Mouse (Mus musculus): ENCODE measurements around the gene Usp24. TPM values are rescaled to one million over a fixed set of nuclear protein-coding genes. Genes with fewer than 3 reads are reported as not detected.

The Usp24 gene
- polyA plus RNA-seq, 1 experiment from 2014 or later: 7.2 TPM

GRCm38 (mm10) chr4:106293378-106294090, 22.5 kb upstream of the Usp24 start:
- no peak for ATAC-seq
- no peak for DNase-seq (ENCODE audit: low spot score)
- no peaks in the 10 kb centered on the region for H3K27me3 ChIP-seq (replicated peaks; ENCODE audit: control insufficient read depth, insufficient read depth, low read length)
- no peak overlapping the region for H3K4me2 ChIP-seq (ENCODE audit: low read length)
- no peak overlapping the region for H3K27ac ChIP-seq (ENCODE audit: low read depth, low read length)
- no peaks in the 10 kb centered on the region for H3K9me3 ChIP-seq (replicated peaks; ENCODE audit: control insufficient read depth, low read length)
- no peaks in the 10 kb centered on the region for H3K36me3 ChIP-seq (ENCODE audit: control insufficient read depth, insufficient read depth, low read length)
- no peak overlapping the region for H3K9ac ChIP-seq (ENCODE audit: low read length)
- H3K4me1 ChIP-seq (ENCODE audit: control insufficient read depth, insufficient read depth, low read length): no peaks in the 10 kb centered on the region
- WGBS: 88% methylated on average over 6 of the region's 6 CpGs
- H3K4me3 ChIP-seq (ENCODE audit: low read depth, low read length): no peak overlapping the region

DNA sequence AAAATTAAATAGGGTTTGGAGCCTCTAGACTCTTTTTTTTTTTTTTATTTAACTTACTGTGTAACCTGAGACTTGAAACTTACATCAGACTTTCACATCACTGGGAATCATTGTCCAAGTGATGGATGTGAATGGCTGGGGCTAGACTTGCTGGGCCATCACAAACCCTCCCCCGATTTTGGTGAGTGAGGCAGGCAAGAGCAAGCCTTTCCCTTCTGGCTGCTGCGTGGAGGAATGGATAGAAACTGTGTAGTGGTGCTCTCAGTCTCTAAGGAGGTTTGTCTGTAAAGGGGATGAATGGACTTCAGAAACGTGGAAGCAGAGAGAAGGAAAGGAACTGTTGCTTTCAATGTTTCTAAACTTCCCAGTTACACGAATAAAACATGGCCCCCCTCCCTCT, 20.3 kb upstream of the Usp24 start:
- DNase-seq (ENCODE audit: low spot score): no peak
- no peak for ATAC-seq
- no peak overlapping the region for H3K4me3 ChIP-seq (ENCODE audit: low read depth, low read length)
- H3K27ac ChIP-seq (ENCODE audit: low read depth, low read length): no peak overlapping the region
- no peak overlapping the region for H3K4me2 ChIP-seq (ENCODE audit: low read length)
- H3K27me3 ChIP-seq (replicated peaks; ENCODE audit: control insufficient read depth, insufficient read depth, low read length): no peaks in the 10 kb centered on the region
- WGBS: 76% methylated on average over 4 of the region's 4 CpGs
- no peaks in the 10 kb centered on the region for H3K36me3 ChIP-seq (ENCODE audit: control insufficient read depth, insufficient read depth, low read length)
- no peak overlapping the region for H3K9ac ChIP-seq (ENCODE audit: low read length)
- H3K4me1 ChIP-seq (ENCODE audit: control insufficient read depth, insufficient read depth, low read length): no peaks in the 10 kb centered on the region
- H3K9me3 ChIP-seq (replicated peaks; ENCODE audit: control insufficient read depth, low read length): no peaks in the 10 kb centered on the region

DNA sequence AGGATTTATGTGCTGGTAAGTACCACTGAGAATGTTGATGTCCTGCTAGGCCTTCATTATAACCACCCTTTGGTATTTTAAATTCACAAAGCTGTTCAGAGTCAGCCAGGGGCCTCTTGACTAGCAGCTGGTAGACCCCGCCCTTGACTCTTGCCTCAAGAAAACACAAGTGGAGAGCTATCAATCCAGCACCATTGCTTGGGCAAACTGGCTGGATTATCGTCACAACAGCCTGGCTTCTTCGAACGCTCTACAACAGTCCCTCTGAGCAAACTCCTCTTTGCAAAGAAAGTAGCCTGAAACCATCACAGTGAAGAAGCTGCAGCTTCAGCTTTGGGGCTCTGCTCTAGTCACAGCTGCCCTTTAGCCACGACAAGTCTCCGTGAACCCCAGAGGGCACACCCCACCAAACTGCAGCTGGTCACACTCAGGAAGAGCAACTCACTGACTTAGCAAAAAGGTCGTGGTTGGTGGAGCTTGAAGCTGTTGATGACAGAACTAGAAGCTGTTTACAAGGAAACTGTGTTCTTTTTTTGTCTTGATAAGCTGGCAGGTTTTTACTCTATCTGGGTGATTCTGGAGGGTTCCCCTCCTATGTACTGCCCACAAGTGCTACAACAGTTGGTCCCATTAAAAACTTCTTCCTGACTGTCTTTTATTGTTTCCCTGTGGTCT, 19.5 kb upstream of the Usp24 start:
- Histone ChIP-seq H3K36me3 (ENCODE audit: control insufficient read depth, insufficient read depth, low read length) (no peaks in the 10 kb centered on the region), H3K9me3 (replicated peaks; ENCODE audit: control insufficient read depth, low read length) (no peaks in the 10 kb centered on the region), H3K4me3 (ENCODE audit: low read depth, low read length) (no peak overlapping the region), H3K27ac (ENCODE audit: low read depth, low read length) (no peak overlapping the region), H3K9ac (ENCODE audit: low read length) (no peak overlapping the region), H3K27me3 (replicated peaks; ENCODE audit: control insufficient read depth, insufficient read depth, low read length) (no peaks in the 10 kb centered on the region), H3K4me2 (ENCODE audit: low read length) (no peak overlapping the region), H3K4me1 (ENCODE audit: control insufficient read depth, insufficient read depth, low read length) (no peaks in the 10 kb centered on the region)
- 90% methylated on average over 7 of the region's 7 CpGs for WGBS
- no peak for ATAC-seq
- DNase-seq (ENCODE audit: low spot score): no peak

DNA sequence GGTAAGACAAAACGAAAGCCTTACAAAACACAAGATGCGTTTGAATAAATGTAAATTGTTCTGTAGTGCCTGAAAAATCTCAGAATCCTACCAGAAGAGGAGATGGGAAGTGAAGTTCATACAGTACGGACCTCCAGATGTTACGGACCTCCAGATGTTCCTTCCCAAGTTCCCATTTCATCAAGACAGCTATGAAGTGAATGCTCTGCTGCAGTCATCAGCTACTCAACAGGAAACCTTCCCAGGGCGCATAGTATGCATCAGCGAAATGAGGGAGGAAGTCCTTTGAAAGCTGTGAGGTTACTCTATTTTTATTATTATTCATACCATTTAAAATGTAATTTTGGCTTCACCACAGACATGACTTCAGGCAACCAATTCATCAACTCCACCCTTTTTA, 14.7 kb upstream of the Usp24 start:
- H3K4me2 ChIP-seq (ENCODE audit: low read length): no peak overlapping the region
- H3K27me3 ChIP-seq (replicated peaks; ENCODE audit: control insufficient read depth, insufficient read depth, low read length): no peaks in the 10 kb centered on the region
- H3K9ac ChIP-seq (ENCODE audit: low read length): no peak overlapping the region
- no peak for DNase-seq (ENCODE audit: low spot score)
- no peak overlapping the region for H3K27ac ChIP-seq (ENCODE audit: low read depth, low read length)
- 90% methylated on average over 6 of the region's 6 CpGs for WGBS
- H3K4me1 ChIP-seq (ENCODE audit: control insufficient read depth, insufficient read depth, low read length): no peaks in the 10 kb centered on the region
- no peak for ATAC-seq
- H3K4me3 ChIP-seq (ENCODE audit: low read depth, low read length): no peak overlapping the region
- H3K9me3 ChIP-seq (replicated peaks; ENCODE audit: control insufficient read depth, low read length): no peaks in the 10 kb centered on the region
- no peaks in the 10 kb centered on the region for H3K36me3 ChIP-seq (ENCODE audit: control insufficient read depth, insufficient read depth, low read length)

DNA sequence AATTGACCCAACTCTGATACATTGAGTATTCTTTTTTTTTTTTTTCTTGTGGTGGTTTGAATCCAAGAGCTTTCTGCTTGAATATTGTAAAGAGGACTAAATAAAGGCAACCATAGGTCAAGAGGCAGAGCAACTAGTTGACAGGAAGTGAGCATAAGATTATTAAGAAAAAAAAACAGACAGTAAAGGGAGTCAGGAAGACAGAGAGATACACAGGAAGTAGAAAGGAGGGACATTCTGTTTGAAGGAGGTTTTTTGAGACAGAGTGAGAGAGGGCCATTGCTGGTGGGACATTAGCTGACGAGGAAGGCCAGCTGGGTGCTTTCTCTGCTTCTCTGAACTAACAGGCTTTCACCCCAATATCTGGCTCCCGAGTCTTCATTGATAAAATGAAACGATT, 7.9 kb upstream of the Usp24 start:
- H3K9ac ChIP-seq (ENCODE audit: low read length): no peak overlapping the region
- no peaks in the 10 kb centered on the region for H3K27me3 ChIP-seq (replicated peaks; ENCODE audit: control insufficient read depth, insufficient read depth, low read length)
- H3K36me3 ChIP-seq (ENCODE audit: control insufficient read depth, insufficient read depth, low read length): no peaks in the 10 kb centered on the region
- ATAC-seq: no peak
- 95% methylated on average over 3 of the region's 3 CpGs for WGBS
- no peak overlapping the region for H3K4me2 ChIP-seq (ENCODE audit: low read length)
- H3K4me1 ChIP-seq (ENCODE audit: control insufficient read depth, insufficient read depth, low read length): no peaks in the 10 kb centered on the region
- DNase-seq (ENCODE audit: low spot score): no peak
- 0 out of 2 replicates have a peak, but pooled peaks cover 3% of the 10 kb centered on the region for H3K9me3 ChIP-seq (replicated peaks; ENCODE audit: control insufficient read depth, low read length)
- H3K4me3 ChIP-seq (ENCODE audit: low read depth, low read length): no peak overlapping the region
- no peak overlapping the region for H3K27ac ChIP-seq (ENCODE audit: low read depth, low read length)

DNA sequence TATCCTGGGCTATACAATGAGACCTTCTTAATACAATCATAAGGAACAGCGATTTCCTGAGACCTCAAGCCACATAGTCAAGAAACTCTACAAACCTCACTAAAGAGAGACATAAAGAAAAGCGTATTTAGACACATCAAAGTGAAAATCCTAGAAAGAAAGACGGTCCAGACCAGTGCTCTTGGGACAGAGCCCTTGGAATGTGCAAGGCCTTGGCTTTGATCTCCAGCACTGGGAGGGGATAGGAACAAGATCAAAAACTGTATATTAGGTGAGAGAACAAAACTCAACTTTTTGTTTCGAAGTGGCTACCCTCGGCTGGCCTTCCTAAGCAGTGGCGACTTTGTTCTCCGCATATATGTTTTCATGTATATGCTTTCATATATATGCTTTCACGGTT, 3.4 kb upstream of the Usp24 start:
- Histone ChIP-seq H3K9ac (ENCODE audit: low read length) (no peak overlapping the region), H3K27ac (ENCODE audit: low read depth, low read length) (no peak overlapping the region), H3K4me1 (ENCODE audit: control insufficient read depth, insufficient read depth, low read length) (peaks cover 6% of the 10 kb centered on the region), H3K9me3 (replicated peaks; ENCODE audit: control insufficient read depth, low read length) (0 out of 2 replicates have a peak, but pooled peaks cover 3% of the 10 kb centered on the region), H3K36me3 (ENCODE audit: control insufficient read depth, insufficient read depth, low read length) (no peaks in the 10 kb centered on the region), H3K4me3 (ENCODE audit: low read depth, low read length) (no peak overlapping the region), H3K27me3 (replicated peaks; ENCODE audit: control insufficient read depth, insufficient read depth, low read length) (no peaks in the 10 kb centered on the region), H3K4me2 (ENCODE audit: low read length) (no peak overlapping the region)
- DNase-seq (ENCODE audit: low spot score): no peak
- 82% methylated on average over 8 of the region's 8 CpGs for WGBS
- ATAC-seq: no peak

GRCm38 (mm10) chr4:106313070-106313469, 2.9 kb upstream of the Usp24 start:
- ATAC-seq (no peak), DNase-seq (ENCODE audit: low spot score) (no peak)
- Histone ChIP-seq H3K27ac (ENCODE audit: low read depth, low read length) (no peak overlapping the region), H3K27me3 (replicated peaks; ENCODE audit: control insufficient read depth, insufficient read depth, low read length) (no peaks in the 10 kb centered on the region), H3K4me1 (ENCODE audit: control insufficient read depth, insufficient read depth, low read length) (peaks cover 10% of the 10 kb centered on the region), H3K9ac (ENCODE audit: low read length) (no peak overlapping the region), H3K9me3 (replicated peaks; ENCODE audit: control insufficient read depth, low read length) (0 out of 2 replicates have a peak, but pooled peaks cover 3% of the 10 kb centered on the region), H3K4me3 (ENCODE audit: low read depth, low read length) (no peak overlapping the region), H3K36me3 (ENCODE audit: control insufficient read depth, insufficient read depth, low read length) (no peaks in the 10 kb centered on the region), H3K4me2 (ENCODE audit: low read length) (no peak overlapping the region)
- WGBS: 95% methylated on average over 8 of the region's 8 CpGs

DNA sequence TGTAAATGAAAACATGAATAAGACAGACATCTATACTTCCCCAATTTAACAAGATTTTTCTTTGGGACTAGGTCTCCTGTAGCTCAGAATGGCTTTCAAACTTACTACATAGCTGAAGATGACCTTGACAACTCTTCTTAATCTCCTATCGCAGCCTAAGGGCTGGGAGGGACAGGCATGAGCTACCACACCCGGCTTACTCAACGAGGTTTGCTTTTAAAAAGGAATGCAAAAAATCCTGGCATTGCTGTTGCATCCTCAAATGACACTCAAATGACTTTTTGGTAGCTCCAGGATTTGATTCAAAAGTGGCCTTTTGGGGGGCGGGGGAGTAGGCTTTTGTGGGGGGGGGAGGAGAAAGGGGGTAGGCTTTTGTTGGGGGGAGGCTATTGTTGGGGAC, 2.1 kb upstream of the Usp24 start:
- H3K4me2 ChIP-seq (ENCODE audit: low read length): no peak overlapping the region
- no peak overlapping the region for H3K4me3 ChIP-seq (ENCODE audit: low read depth, low read length)
- ATAC-seq: no peak
- DNase-seq (ENCODE audit: low spot score): no peak
- no peak overlapping the region for H3K27ac ChIP-seq (ENCODE audit: low read depth, low read length)
- WGBS: 61% methylated on average over 4 of the region's 4 CpGs
- no peaks in the 10 kb centered on the region for H3K27me3 ChIP-seq (replicated peaks; ENCODE audit: control insufficient read depth, insufficient read depth, low read length)
- no peaks in the 10 kb centered on the region for H3K9me3 ChIP-seq (replicated peaks; ENCODE audit: control insufficient read depth, low read length)
- H3K9ac ChIP-seq (ENCODE audit: low read length): no peak overlapping the region
- no peaks in the 10 kb centered on the region for H3K36me3 ChIP-seq (ENCODE audit: control insufficient read depth, insufficient read depth, low read length)
- H3K4me1 ChIP-seq (ENCODE audit: control insufficient read depth, insufficient read depth, low read length): peaks cover 14% of the 10 kb centered on the region

- ATAC-seq (no peak), DNase-seq (ENCODE audit: low spot score) (no peak)
- H3K27ac ChIP-seq (ENCODE audit: low read depth, low read length): no peak overlapping the region
- H3K9ac ChIP-seq (ENCODE audit: low read length): no peak overlapping the region
- no peaks in the 10 kb centered on the region for H3K36me3 ChIP-seq (ENCODE audit: control insufficient read depth, insufficient read depth, low read length)
- no peaks in the 10 kb centered on the region for H3K27me3 ChIP-seq (replicated peaks; ENCODE audit: control insufficient read depth, insufficient read depth, low read length)
- peaks cover 14% of the 10 kb centered on the region for H3K4me1 ChIP-seq (ENCODE audit: control insufficient read depth, insufficient read depth, low read length)
- no peak overlapping the region for H3K4me2 ChIP-seq (ENCODE audit: low read length)
- no peaks in the 10 kb centered on the region for H3K9me3 ChIP-seq (replicated peaks; ENCODE audit: control insufficient read depth, low read length)
- H3K4me3 ChIP-seq (ENCODE audit: low read depth, low read length): no peak overlapping the region
Measured at GRCm38 (mm10) chr4:106314291-106314690, 1.7 kb upstream of the Usp24 start.

Data from forebrain, embryonic 14.5 days (tissue).